Mouse (Mus musculus) ovary, adult 18-20 months (tissue): Measurements from ENCODE around the gene Cyb561a3.
"Not testable (repeated sequence)": the region's sequence is repeated elsewhere in the genome, so short reads cannot be mapped to it uniquely, and the experiment has no call there.

Experiments
- DNase-seq: peaks from one replicate; pipeline ENCODE4 v3.0.0; 2022; ENCODE audit warnings: low spot score, mixed read lengths

The Cyb561a3 gene

DNA sequence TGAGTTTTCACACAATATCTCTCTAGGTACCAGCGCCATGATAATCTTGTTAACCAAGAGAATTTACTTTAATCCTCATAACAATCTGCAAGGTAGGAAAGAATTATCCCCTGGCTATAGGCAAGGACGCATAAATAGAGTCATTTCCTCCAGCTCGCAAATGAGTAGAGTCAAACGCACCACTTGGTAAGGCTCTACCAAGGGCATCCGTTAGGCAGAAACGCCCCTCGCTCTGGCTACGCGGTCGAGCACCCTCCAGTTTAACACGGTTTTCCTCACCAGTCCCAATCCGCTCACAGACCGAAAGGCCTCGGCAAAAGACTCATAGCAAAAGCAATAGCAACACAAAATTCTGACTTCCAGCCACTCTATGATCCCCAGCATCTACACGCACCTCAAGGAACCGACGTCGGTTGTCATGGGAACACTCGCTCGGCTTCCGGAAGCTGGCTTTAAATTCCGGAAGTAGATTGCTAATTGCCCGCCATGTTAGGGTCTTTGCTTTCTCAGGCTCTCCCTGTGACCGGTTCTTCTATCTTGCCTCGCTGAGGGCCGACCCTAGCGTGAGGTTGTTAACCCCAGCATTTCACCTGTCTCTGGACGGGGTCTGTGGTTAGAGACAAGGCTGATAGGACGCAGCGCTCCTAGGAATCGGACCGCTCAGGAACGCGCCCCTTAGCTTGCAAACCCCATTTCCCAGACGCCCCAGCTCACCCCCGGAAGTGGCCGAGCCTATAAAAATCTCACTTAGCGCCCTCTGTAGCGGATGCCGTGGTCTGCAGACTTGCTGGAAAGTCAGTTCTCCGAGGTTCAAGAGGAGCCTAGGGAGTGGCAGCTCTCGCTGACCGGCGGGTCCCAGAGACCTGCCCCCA lies at the start of gene Cyb561a3, which contains the start of gene Tmem138:
Gene Cyb561a3 (plus strand): TSS at position 483 of the 872 bp plus-strand sequence.
Gene Tmem138 (minus strand): TSS at position 673 of the 872 bp plus-strand sequence.
- DNase-seq, result peak; percentile 86

DNA sequence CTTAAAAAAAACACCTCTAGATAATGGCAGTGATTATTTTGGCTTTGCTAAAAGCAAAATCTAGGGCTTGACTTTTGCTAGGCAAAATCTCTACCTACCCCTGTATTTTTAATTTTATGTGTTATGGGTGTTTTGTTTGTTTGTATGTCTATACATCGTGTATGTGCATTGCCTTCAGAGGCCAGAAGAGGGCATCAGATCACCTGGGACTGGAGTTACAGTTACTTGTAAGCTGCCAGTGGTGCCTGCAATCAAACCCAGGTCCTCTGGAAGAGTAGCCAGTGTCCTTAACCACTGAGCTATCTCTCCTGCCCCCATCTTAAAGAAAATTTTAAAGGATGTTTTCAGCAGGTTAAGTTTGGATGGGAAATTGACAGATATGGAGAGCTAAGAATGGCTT lies 46.9 kb upstream of the Cyb561a3 start:
- no peak for DNase-seq

DNA sequence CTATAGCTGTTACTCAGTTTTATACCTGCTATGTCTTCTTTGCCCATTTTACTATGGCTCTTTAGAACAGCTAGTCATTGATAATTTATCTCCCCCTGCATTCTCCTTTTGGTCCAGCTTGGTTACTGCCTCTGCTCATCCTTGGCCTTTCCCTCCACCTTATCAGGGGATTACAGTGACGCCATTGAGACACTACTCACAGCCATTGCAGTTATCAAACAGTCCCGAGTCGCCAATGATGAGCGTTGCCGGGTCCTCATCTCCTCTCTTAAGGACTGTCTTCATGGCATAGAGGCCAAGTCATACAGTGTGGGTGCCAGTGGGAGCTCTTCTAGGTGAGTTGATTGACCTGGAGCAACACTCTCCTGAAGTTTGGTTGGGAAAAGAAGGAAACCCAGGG lies 37.5 kb upstream of the Cyb561a3 start:
- no peak for DNase-seq

DNA sequence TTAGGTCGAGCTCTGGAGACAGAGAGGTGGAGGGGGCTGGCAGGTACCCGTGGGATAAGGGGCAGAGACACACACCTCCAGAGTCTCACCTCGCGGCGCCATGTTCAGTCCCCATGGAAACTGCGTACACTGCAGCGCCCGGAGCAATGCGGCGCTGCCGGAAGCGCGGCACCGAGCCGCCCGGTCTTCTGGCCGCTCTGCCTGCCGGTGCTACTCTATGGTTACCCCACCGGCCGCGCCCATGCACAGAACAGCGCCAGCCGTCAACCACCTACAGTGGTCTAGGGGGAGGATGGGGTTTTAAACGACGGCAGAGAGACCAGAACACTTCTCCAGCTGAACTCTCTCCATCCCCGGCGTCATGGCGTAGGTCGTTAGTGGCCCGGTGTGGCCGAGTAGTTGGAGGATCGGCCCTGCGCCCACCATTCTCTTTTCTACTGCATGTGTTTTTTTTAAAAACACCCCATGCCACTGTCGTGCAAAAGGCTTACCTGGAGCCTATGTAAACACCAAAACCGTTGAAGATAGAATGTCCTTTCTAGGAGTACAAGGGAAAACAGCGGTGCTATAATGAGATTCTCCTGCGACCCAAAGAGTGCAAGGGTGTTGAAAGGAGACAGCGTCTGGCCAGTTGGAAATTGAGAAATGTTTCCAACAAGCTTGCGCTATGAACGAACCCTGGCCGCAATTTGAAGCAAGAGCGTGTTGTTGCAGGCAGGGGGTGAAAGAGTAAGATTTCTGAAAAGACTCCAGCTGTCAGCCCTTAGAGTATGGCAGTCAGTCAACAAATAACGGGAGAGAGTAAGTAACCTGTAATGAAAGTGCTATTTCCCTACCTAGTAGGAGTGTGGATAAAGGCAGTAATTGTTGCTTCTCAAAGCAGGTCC lies 21.1 kb upstream of the Cyb561a3 start, which contains the start of gene Tmem216:
Gene Tmem216 (minus strand): TSS at position 615 of the 887 bp plus-strand sequence.
- peak; percentile 72 for DNase-seq

DNA sequence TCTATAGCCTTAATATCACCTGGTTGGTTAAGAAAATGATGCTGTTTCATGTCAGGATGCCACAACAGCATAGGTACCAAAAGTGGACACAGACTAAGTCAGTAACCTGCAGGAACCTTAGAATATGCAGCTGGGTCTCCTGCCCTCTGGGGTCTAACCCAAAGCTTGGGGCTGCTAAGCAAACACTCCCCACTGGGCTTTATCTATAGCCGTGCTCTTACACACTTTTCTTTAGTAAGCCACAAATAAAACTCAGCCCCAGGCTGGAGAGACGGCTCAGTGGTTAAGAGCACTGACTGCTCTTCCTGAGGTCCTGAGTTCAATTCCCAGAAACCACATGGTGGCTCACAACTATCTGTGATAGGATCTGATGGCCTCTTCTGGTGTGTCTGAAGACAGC lies 20.0 kb upstream of the Cyb561a3 start:
- no peak for DNase-seq

DNA sequence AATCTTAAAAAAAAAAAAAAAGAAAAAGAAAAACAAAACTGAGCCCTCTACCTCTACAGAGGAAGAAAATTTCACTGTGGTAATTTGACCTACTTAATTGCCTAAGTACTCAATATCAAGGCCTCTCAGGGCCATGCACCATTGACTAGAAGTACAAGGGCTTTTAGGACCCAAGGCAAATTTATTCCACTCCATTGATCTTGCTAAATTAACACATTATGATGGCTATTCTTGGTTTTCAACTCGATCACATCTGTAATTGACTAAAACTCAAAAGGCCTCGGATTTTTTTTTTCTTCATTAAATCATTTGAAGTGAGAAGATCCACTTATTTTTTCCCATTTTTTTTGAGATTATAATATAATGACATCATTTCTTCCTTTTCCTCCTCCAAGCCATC lies 19.5 kb upstream of the Cyb561a3 start:
- DNase-seq, result no peak

DNA sequence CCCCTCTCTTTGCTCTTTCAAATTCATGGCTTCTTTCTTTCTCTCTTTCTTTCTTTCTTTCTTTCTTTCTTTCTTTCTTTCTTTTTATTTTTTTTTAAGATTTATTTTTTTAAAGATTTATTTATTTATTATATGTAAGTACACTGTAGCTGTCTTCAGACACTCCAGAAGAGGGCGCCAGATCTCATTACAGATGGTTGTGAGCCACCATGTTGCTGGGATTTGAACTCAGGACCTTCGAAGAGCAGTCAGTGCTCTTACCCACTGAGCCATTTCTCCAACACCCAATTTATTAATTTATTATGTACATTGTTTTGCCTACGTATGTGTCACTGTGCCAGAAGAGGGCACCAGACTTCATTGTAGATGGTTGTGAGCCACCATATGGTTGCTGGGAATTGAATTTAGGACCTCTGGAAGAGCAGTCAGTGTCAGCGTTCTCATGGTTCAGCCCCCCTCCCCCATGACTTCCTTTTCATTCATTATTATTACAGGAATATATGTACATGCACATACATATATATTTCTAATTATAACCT lies 19.1 kb upstream of the Cyb561a3 start:
- not testable (repeated sequence) for DNase-seq

DNA sequence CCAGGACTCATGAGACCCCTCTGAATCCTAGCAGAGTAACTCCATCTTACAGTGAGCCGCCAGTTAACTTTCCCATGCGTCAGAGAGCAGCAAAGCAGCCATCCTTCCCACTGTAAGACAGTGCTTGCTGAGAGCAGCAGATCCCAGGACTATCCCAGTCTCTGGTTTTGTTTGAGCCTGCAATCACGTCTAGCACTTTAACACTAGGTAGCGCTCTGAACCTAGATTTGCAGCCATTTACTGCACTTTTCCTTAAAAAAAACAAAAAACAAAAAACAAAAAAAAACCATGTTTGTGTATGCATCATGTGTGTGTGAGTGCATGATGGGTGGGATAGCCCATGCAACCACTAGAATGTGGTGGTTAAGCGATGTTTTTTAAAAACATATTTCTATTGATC lies 16.9 kb upstream of the Cyb561a3 start:
- no peak for DNase-seq

DNA sequence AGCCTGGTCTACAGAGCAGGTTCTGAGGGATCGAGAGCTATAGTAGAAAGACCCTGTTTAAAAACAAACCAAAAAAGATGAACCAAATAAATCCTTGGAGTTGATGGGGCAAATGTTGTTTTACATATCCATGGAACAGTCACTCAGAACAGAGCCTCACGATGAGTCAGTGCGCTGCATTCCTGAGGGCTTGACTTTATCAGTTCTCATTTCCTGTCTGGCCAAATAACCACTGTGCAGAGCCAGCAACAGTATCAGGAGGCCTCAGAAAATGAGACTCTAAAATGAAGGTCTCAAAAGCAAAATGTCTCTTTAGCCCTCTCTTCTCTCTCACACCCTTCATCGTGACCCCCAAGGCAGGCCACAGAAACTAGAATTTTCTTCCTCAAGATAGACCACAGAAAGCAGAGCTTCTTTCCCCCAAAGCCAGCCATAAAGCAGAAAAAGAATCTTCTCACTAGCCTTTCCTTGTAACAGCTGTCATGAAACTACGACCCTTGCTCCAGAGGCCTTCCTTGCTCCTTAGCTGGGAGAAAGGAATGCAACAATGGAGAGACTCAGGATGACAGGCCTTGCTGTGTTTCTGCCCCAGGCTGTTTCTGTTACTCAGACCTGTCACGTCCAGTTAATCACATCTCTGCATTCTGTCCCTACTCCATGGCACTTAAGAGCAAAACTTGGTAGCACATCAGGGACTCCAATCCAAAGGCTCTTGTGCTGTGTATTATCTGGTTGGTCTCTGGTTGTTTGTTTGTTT lies 15.2 kb upstream of the Cyb561a3 start:
- peak; percentile 28 for DNase-seq

DNA sequence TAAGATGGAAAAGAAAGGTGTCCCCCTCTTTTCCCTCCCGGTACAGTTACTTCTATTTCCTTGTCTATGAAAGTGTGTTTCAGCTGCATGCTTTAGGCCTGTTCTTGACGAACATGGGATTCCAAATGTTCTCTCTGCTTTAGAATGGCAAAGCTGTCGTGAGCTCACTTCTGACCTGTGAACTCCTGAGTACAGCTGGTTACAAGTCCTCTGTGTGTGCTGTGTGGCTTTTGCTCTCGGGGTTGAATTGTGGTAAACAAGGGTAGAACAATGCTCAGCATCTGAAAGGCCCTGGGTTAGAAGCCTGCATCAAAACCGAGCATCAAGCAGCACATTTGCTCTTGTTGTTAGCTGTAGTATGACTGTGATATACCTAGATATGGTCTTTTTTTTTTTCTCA lies 14.6 kb upstream of the Cyb561a3 start:
- no peak for DNase-seq

DNA sequence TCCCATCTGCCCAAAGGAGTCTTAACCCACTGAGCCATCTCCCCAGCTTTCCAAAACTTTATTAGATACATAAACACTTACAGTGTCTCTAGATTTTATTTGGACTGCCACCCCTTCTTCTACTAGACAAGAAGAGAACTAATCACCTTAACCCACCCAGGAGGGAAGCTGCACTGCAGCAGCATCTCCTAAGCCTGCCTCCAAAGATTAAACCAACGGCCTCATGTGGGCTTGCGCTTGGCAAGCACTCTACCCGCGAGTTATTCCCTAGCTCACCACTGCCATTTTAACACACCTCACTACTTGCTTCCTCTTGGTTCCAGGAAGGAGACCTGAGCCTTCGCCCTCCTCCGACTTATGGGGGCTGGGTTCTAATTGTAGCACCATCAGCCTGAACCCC lies 12.7 kb upstream of the Cyb561a3 start:
- no peak for DNase-seq

DNA sequence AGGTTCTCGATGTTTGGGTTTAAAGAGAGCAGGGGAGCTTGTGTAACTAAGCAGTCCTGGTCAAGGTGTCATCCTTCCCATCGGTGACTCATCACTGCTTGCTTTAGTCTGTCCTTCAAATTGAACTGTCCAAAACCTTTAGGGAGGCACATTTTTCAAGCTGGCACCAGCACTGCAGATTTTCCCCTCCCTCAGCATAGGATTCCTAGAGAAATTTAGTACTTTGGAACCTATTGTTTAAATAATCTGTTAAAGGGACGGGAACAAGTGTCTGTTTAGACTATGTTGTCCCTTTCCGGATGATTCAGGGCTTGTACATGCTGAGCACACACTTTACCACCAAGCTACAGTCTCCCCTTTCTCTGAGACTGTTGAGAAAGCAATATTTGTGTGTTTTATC lies 11.8 kb upstream of the Cyb561a3 start:
- DNase-seq, result no peak

DNA sequence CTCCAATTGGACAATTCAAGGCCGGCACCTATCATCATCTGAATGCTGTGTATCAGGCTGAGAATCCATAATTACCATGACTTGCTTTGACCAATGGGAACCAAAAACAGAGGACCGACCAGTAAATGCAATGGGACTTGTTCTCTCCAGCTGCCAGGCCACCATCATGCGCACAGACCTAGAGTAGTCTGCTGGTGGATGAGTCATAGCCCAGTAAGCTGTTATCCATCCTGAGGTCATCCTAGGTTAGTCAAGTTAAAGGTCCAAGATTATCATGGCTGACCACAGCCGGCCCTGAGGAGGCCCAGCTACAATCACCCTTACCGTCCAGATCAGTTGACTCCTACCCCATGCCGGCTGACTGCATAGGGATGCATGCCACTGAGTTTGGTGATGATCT lies 7.3 kb upstream of the Cyb561a3 start:
- no peak for DNase-seq

DNA sequence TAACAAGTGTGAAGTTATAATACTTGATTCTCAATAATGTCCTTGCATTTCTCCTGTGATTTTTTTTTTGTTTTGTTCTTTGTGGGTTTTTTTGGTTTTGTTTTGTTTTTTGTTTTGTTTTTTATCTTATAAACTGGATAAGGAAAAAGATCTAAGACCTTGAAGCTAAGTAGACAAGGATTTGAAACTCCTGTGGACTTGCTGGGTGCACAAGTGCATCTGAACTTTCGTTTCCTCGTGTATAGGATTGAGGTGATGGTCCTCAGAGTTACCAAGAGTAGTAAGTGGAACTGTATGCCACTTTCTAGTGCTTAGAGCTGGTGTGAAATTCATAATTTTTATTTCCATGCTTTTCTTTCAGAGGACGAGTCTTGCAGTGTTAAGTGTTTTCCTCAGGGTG lies 3.1 kb downstream of the Cyb561a3 start:
- no peak for DNase-seq

DNA sequence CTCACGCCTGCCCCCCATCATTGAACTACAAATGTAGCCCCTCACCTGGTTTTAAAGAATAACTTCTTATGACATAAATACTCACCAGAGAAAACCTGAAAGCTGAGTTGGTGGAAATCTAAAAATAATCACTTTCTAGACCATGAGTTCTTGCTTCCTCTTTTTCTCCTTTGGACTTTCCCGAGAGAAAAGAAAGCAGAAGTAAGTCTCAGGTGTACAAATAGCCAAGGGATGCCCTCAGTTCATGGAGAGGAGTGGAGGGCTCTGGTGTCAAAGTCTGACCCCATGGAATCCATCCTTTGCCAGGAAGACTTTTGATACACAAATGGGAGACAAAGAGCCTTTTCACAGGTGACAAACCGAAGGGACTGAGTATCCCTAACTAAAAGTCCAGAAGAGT lies 3.8 kb downstream of the Cyb561a3 start:
- no peak for DNase-seq

DNA sequence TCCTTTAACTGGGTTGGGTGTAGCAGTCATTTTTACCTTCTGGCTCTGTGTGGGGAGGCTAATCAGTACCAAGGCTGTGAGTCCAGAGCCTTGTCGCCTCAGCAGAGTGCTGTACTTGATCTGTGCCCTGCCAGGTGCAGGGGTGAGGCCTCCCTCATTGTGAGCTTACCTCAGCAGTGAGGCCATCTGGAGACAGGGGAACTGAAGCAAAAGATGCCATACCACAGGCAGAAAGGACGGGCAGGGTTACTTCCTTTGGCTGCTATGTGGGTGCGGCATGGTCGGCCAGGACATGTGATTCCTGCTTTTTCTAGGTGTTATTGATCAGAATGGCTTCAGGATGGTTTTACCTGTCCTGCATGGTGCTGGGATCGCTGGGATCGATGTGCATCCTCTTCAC lies 5.0 kb downstream of the Cyb561a3 start:
- no peak for DNase-seq

DNA sequence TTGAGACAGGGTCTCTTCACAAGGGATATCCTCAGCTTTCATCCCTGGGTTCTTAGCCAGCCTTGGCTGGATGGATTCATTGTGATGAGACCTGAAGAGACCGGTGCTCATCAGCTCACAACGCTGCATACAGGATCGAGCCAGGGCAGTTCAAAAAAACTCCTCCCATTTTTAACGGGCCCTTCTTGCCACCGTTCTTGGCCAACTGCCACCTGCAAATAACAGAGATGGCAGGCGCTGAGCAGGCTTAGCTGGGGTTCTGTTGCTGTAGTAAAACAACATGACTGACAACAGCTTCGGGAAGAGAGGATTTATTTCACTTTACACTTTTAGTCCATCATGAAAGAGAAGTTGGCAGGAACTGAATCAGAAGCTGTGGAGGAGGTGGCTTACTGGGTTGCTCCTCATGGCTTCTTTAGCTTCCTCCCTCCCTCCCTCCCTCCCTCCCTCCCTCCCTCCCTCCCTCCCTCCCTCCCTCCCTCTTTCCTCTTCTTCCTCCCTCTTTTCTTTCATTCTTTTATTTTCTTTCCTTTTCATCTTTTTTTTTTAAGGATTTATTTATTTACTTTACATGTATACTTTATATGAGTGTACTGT lies 6.7 kb downstream of the Cyb561a3 start:
- no peak for DNase-seq

DNA sequence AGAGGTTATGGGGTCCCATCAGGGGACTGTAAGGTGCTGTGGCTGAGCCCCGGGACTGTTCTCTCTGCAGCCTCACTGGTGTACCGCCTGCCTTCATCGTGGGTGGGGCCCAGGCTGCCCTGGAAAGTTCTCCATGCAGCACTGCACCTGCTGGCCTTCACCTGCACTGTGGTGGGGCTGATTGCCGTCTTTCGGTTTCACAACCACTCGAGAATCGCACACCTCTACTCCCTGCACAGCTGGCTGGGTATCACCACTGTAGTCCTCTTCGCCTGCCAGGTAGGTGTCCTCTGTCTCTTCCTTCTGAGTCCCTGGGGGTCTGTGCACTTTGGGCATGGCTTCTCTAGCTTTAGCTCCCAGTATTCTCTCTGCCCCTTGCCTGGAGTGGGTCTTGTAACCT lies 8.1 kb downstream of the Cyb561a3 start:
- DNase-seq, result no peak

DNA sequence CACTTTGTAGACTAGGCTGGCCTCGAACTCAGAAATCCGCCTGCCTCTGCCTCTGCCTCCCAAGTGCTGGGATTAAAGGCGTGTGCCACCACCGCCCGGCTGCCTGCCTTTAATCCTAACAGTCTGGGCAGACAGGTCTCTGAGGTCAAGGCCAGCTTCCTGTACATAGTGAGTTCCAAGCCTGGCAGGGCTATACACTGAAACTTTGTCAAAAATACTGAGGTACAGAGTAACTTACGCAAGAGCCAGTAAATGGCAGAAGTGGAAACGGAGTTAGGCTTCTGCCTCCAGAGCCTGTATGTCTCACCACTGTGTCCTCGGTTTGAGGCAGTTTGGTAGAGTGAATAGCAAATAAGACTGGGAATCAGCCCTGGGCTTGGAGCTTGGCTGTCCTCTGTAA lies 10.3 kb downstream of the Cyb561a3 start:
- no peak for DNase-seq

DNA sequence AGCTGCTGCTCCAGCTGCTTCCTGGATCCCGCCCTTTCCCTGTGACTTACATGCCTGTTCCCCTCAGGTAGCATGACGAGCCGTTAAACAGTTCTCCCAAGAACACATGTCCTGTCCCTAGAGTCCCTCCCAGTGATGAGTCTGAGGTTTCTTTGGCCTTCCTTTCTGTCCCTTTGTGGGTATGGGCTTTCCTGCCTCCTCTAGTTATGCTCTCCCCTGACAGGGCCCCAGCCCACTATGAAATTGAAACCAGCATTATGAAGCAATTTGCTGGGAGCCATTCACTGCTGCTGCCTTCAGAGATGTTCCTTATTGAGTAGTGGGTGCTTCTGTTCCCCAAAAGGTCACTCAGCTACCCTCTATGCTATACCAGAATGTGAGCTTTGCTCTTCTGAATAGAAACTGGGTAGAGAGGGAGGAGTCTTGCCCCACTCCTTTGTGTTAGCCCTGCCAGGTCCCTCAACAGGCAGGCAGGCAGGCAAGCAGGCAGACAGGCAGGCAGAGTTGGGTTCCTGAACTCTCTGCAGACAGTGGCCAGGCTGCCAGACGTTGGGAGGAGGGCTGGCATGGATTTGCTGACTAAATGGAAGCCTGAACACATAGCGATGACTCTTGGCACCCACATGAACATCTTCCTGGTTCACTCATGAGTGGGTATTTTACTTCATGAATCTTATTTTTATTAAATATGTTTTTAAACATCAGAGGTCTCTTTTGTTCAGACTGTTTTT lies 12.3 kb downstream of the Cyb561a3 start:
- no peak for DNase-seq

DNA sequence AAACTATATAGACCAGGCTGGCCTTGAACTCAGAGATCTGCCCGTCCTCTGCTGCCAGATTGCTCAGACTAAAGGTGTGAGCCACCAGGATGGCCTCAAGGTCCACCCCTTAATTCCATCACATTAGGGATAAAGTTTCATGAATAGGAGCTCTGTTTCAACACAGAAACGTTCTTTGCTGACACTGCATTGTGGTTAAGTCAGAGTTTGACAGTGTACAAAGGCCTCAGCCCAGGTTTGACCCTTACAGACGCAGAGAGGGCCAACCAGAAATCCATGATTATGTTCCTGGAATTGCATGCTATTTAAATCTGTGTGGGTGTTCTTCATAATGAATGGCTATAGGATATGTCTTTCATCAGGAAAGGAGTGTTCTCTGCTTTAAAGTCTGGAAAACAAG lies 13.3 kb downstream of the Cyb561a3 start:
- DNase-seq, result no peak
